Mouse (Mus musculus) cerebellum, adult 9-11 months (tissue): ENCODE measurements at regions not wholly inside any gene's neighbourhood (a gene's known extent, or its start where the extent isn't known, plus 50 kb on each side); places are given as distances from the start of the nearest gene placed in this dataset.
A peak's percentile ranks its signal among the peaks of the same experiment; 100 is the strongest.
"Not testable (repeated sequence)": the region's sequence is repeated elsewhere in the genome, so short reads cannot be mapped to it uniquely, and the experiment has no call there.

Experiments
- DNase-seq: peaks from one replicate; pipeline ENCODE4 v3.0.0; 2022

DNA sequence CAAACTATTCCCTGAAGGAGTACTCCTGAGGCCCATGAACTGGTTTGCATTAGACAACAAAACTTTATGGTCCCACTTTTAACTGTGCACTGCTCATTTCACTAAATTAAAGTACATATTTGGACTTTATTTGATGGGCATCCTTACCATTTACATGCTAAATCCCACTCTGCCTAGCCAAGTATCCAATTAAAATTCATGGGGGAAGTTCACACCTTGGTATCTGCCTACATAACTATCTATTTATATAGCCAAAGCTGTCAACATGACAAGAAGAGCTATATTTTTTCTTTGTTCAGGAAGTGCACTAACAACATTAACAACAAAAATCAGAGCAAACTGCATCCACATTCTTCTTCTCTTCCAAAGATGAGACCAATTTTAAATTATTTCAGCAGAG, 317.7 kb upstream of the Nwd2 start:
- DNase-seq = no peak

DNA sequence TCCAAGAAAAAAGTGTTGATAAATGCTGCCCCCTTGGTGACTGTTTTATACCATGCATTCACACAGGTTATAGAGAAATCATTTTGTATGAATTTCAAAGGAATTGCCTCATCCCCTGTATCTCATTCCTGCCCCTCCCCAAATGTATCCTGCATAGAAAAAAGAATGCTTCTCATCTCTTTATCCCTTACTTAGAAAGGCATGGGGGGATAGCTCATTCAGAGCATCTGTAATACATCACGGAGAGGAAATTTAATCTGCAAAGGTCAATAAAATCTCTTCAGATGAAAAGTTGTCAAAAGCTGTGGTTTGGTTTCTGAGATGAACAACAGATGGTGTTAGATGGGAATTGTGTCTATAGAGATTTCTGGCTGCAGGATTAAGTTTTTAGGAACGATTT, 297.8 kb upstream of the Nwd2 start:
- DNase-seq = no peak

- no peak for DNase-seq
These were observed 256.9 kb upstream of the Nwd2 start for GRCm38 (mm10) chr5:63391956-63392355.

GRCm38 (mm10) chr5:63397963-63398362, 250.9 kb upstream of the Nwd2 start:
- DNase-seq = no peak

DNA sequence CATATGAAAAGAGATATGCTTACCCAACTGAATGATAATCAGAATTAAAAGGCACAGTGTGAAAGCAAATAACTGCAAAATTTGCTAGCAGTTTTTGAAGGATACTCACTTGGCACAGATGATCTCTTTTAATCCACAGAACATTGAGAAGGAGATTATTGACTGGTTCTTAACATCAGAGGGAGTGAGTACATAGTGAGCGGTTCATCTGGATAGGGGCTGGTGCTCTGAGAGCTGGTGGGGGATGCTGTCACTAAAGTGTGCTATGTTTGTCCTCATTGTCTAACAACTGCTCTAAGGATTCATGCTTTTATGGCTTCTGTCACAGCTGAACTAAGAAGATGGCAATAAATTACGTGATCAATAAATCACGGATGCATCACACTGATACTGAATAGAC, 218.7 kb upstream of the Nwd2 start:
- no peak for DNase-seq

- no peak for DNase-seq
These were observed 204.5 kb upstream of the Nwd2 start for GRCm38 (mm10) chr5:63444407-63444806.

- no peak for DNase-seq
These were observed 203.7 kb upstream of the Nwd2 start for GRCm38 (mm10) chr5:63445171-63445570.

DNA sequence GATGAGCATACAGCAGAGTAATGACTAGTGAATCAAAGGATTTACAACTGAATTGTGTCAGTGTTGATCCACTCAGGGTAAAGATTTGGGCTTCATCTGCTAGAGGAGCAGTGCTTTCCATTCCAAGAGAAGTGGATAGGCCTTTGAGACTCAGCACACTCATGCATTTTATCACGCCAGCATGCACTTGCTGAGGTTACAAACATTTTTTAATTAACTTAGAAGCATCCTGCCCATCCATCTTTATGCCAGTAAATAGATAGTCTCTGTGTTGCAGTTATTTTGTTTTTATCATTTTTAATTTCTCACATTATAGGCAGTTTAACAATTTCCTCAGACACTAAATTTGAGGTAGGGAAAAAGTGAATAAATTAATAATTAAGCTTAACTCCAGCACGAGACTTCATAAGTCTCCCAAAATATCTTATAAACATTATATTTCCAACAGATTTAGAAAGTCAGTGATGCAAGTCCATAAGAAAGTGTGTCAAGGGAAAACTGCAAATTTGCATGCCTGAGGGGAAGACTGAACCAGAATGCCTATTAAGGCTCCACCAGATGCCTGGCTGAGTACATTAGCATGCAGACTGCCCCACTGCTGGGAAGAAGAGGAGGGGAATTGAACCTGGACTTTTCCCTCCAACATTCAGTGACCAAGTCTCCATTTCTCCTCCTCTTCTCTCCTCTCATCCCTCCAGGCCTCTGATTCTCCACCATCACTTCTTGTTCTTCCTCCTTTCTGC, 180.2 kb upstream of the Nwd2 start:
- DNase-seq = peak; percentile 4

DNA sequence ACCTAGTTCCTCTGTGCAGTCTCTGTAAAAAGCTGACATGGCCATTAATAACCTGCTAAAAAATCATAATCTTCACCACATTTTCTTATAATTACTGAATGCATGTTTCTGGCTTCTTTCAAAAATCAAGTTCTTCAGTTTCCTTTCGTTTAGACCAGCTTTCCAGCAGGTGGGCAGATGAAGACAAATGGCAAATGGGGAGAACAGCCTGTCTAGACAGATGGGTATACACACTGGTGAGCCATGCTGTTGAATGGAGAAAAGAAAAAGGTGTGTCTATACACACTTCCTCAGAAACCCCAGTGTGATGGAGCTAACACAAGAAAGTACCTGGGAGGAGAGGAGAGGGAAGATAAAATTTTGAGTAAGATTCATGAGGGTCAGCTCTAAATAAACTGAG, 179.2 kb upstream of the Nwd2 start:
- DNase-seq = no peak

- no peak for DNase-seq
These were observed 175.7 kb upstream of the Nwd2 start for GRCm38 (mm10) chr5:63473163-63473562.

- DNase-seq = no peak
These were observed 172.5 kb upstream of the Nwd2 start for GRCm38 (mm10) chr5:63476240-63476973.

- DNase-seq = no peak
These were observed 149.9 kb upstream of the Nwd2 start for GRCm38 (mm10) chr5:63498952-63499351.

GRCm38 (mm10) chr5:63503056-63503845, 145.7 kb upstream of the Nwd2 start:
- DNase-seq = no peak

DNA sequence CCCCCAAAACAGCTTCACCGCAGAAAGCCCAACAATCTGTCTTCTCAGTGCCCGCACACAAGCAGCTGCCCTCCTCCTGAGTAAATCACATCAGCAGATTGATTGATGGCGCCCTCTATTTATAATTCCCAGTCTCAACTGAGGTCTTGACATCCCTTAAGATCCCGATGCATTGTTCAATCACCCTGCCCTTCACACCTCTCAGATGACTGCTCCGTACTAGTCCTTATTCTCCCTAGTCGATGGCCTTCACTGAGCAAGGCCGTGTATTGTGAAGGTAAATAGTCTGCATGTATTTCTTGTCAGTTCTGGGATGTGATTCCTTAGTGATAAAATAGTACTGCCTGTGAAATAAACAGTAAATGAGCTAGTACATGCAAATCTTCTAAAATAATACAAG, 114.7 kb upstream of the Nwd2 start:
- no peak for DNase-seq

DNA sequence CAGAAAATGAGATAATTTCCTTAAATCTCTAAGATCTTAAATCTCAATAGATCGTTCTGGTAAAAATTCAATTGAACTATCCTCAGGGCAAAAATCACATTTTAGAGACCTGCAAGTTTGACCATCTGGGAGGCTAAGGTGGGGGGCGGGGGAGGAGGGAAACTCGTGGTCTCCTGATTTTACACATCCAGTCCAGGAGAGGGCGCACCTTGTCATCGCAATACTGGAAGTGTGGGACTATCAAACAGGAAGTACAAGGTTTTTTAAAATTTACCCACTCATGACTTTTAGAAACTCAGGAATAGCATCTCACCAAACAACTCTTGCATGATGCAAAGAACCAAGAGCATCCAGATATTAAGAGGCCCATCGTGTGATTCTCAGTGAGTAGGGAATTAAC, 108.4 kb upstream of the Nwd2 start:
- DNase-seq = no peak

GRCm38 (mm10) chr5:63545482-63545881, 103.4 kb upstream of the Nwd2 start:
- DNase-seq = no peak

DNA sequence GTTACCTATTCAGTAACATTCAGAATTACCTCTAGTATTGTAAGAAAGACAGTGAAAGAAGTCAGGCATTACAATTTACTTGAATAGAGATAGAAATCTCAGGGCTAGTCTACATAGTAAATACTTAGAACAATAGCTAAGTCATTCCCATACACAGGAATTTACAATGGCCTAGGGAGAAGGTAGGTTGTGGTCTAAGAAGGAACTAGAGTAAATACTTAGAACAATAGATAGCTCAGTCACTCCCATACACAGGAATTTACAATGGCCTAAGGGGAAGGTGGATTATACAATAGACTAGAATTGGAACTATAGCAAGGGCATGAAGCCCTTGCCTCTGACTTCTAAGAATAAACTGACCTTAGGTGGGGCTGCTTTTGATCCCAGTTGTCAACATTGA, 83.0 kb upstream of the Nwd2 start:
- not testable (repeated sequence) for DNase-seq

- no peak for DNase-seq
These were observed 73.5 kb upstream of the Nwd2 start for GRCm38 (mm10) chr5:63575401-63575800.

- DNase-seq = no peak
These were observed 69.5 kb upstream of the Nwd2 start for GRCm38 (mm10) chr5:63579409-63579808.

- no peak for DNase-seq
These were observed 61.9 kb upstream of the Nwd2 start for GRCm38 (mm10) chr5:63587051-63587450.

GRCm38 (mm10) chr5:63587855-63588254, 61.0 kb upstream of the Nwd2 start:
- DNase-seq = no peak
